Mouse (Mus musculus): ENCODE measurements around the gene Ctrb1. TPM values are rescaled to one million over a fixed set of nuclear protein-coding genes. Genes with fewer than 3 reads are reported as not detected.

The Ctrb1 gene
- polyA plus RNA-seq (2012; rRNA removed) = 0.24 and 41.1 TPM in 2 replicates

DNA sequence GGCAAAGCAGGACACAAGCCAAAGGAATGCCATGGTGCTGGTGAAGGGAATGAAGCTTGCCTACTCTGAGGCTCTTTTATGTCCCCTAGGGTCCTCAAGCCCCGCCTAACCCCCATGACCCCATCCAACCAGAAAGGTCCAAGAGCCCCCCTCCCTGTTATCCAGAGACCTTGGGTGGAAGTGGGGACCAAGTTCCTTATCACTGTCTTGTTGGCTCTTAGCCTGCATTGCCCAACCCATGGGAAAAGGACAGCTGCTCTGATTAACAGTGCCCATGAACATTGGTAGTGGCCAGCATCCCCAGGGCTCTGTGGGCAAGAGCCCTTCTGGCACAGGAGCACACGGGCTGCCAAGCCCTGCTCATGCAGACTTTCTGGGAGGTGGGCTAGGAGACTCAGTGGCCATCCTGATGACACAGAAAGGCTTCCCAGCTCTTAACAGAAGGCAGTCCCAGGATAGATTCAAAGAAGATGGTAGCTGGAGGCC is at the start of gene Ctrb1:
Gene Ctrb1, minus strand, starts transcription at position 51 of the 486 bp plus-strand sequence.

DNA sequence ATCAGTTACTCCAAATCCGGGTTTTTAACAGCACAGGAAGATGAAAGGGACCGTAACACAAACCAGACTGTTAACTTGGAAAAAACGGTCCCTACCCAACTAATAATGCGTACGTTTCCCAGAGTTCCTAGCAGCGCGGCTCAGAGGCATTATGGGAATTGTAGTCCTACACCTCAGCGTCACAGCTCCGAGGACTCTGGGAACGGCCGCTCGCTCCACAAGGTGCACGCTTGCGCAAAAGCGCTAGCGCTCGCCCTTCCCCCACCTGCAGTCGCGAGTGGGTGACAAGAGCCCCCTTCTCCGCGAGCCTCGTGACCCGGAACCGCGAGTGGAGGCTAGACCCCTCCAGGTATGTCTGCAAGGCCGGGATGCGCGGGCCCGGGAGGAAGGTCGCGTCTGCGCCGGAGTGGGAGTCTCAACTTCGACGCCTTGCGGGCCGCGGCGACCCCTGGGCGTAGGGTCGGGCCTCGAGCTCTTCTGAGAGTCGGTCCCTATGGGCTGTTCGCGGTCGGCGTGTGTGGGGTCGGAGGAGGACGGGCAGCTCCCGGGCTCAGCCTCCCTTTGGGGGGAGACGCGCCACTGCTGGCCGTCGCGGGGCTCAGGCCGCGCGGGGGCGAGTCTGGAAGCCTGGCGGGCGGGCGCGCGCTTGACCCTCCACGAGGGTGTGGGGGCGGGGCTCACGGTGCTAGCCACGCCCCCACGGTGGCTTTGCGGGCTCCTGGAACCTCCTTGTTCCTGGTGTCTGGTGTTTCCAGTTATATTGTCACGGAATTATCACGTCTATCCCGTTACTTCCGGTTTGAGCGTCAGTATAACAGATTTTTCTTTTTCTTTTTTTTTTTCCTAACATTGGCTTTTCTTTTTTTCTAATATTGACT is 47.3 kb downstream of the Ctrb1 start, which contains the start of gene Zfp1:
Gene Zfp1, plus strand, starts transcription at position 138 of the 878 bp plus-strand sequence.

Other genes with a start within 250 kb of the Ctrb1 start
- 2.8 and 3.1 TPM in 2 replicates for gene Wdr59, start 168.9 kb downstream of the Ctrb1 start, polyA plus RNA-seq (2012; rRNA removed)
- gene Znrf1, start 154.9 kb downstream of the Ctrb1 start, polyA plus RNA-seq (2012; rRNA removed) = 19.6 and 23.5 TPM in 2 replicates
- 3.5 and 4.7 TPM in 2 replicates for gene Ldhd, start 60.6 kb downstream of the Ctrb1 start, polyA plus RNA-seq (2012; rRNA removed)
- 3.6 and 4.3 TPM in 2 replicates for gene Zfp1, start 47.6 kb downstream of the Ctrb1 start, polyA plus RNA-seq (2012; rRNA removed)
- 13.1 and 15.0 TPM in 2 replicates for gene Bcar1, start 52.8 kb upstream of the Ctrb1 start, polyA plus RNA-seq (2012; rRNA removed)
- 30.9 and 31.4 TPM in 2 replicates for gene Cfdp1, start 163.3 kb upstream of the Ctrb1 start, polyA plus RNA-seq (2012; rRNA removed)
- gene Tmem170, start 185.7 kb upstream of the Ctrb1 start, polyA plus RNA-seq (2012; rRNA removed) = 3.5 and 3.6 TPM in 2 replicates
- not detected in 2 replicates for gene Chst5, start 219.4 kb upstream of the Ctrb1 start, polyA plus RNA-seq (2012; rRNA removed)
- 0.72 and 0.82 TPM in 2 replicates for gene Tmem231, start 242.9 kb upstream of the Ctrb1 start, polyA plus RNA-seq (2012; rRNA removed)
- gene Gabarapl2, start 249.7 kb upstream of the Ctrb1 start, polyA plus RNA-seq (2012; rRNA removed) = 50.3 and 59.5 TPM in 2 replicates

All from liver, embryonic 18 days (tissue).